Mouse (Mus musculus): ENCODE results near the gene Hyls1.
"Not testable (repeated sequence)": the region's sequence is repeated elsewhere in the genome, so short reads cannot be mapped to it uniquely, and the experiment has no call there.

The Hyls1 gene

DNA sequence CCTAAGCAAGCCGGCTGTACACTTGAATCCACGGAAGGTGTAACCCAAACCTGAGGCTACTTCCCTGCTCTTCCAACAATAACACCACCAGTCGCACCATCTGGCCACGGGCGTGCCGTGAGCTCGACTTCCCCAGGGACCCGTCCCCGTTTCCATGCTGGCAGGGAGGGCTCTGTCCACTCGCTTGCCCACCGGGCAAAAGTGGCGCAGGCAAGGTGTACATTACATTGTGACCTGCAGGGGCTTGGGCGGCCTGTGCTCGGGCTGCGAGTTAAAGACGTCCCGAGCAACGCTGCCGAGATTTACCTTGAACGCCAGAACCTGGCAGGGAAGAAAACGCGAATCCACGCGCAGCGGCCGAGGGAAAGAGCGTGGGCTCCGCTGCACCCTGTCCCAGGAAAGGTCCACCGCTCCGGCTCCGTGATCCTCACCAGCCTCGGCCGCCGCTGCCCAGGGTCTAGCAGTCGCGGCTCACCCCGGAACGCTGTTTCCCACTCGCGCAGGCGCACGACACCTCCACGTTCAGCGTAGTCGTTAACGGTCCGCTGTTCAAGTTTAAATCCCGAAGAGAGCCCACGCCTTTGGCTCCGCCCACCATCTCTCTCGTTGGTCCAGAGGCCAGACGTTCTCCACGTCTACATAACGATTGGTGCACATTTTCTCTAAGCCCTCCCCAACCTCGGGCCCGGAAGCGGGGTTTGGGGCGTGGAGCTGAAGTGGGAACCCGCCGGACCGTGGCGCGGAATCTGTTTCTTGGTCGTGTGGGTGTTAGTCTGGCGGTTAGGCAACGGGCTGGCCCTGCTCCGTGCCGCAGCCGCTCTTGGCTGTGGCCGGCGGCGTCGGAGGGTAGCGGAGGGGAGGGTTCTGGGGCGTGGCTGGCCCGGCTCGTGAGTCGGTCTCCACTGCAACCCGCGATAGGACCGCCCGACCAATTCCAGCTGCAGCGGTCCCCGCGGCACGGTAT is at the start of gene Hyls1, which contains the start of gene Pate2:
Hyls1 (minus strand) TSS at position 828 of the 964 bp plus-strand sequence.
Pate2 (plus strand) TSS at position 714 of the 964 bp plus-strand sequence.
- DNase-seq: peak; percentile 100

DNA sequence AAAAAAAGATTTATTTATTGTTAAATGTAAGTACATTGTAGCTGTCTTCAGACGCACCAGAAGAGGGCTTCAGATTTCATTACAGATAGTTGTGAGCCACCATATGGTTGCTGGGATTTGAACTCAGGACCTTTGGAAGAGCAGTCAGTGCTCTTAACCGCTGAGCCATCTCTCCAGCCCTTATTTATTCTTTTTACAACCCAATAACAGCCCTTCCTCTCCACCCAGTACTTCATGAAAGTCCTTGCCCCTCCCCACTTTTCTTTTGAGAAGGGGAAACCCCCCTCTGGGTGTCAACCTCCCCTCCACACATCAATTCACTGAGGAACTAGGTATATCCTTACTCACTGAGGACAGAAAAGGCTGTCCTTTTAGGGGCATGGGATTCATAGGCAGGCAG is 46.6 kb upstream of the Hyls1 start:
- DNase-seq: not testable (repeated sequence)

DNA sequence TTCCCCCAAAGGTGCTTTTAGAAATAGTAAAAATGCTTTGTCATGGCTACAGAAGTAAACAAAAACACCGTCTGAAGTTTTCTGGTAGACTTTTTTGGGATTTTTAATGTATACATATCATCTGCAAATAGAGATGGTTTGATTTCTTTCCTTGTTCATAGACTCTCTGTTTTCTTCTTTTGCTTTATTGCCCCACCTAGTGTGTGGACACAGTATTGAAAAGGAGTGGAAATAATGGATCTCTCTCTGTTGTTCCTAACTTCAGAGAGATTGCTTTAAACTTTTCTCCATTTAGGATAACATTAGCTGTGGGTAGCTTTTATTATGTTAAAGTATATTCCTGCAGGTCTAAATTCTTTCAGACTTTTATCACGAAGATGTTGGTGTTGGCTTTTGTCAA is 43.8 kb upstream of the Hyls1 start:
- DNase-seq: no peak

DNA sequence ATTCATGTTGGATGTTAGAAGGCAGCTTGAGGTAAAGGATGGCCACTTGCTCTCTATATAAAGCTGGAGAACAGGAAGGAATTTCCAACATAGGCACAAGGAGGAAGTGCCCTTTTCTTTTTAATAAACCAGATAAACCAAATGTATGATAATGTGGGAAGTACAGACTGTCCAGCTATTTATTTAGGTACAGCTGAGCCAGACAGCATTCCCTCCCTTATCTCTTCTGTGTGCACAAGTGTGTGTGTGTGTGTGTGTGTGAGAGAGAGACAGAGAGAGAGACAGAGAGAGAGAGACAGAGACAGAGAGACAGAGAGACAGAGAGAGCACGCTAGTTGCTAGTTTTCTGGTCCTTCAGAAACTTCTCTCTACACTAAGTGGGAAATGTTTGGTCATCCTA is 41.6 kb upstream of the Hyls1 start, which contains the start of gene Pate4:
Pate4 (minus strand) TSS at position 101 of the 400 bp plus-strand sequence.
- DNase-seq: no peak

DNA sequence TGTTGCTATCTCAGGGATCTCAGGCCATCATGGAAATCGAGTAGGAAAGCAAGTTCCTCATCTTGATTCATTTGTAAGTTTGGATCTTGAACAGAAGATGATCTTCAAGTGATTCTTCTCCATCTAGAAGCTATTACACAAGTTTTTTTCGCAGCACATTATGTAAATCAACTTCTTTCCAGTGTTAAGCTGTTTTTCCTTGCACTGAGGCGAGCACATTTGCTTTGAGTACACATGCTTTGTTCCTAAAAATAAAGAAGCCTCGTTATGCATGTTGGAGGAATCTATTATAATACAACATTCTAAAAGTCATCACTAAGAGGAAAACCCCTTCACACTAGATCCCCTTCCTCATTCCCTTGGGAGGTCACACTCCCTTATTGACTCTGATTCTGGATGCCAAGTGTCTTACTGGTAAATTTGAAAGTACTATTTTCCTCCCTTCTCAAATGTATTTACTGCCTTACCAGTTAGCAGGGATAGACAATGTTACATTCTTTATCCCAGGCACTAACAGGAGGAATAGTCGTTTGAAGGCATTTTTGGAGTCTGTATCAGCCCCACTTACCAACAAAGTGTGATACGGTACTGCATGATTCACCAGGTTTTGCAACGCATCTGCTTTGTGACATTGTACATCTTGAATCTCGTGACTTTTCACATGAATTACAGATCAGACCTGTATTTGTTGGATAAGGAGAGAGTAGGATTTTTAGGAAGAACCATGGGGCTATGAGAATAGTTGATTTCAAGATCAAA is 37.6 kb upstream of the Hyls1 start:
- no peak for DNase-seq

DNA sequence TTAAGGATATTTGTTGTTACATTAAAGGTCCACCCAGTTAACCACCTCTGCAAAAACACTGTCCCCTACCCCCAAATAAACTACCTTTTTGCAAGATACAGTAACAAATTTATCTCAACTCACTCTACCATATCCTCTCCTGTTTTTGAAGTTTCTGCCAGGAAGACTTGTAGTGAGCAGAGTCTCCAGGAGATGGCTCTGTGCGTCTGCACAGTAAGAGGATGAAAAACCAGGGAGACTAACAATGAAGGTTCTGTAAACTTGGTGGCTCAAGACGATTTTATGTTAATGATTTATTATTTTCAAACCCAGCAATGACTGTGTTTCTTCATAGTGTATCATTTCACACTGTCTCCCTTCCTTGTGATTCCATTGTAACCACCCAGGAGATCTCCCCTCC is 22.7 kb upstream of the Hyls1 start:
- no peak for DNase-seq

DNA sequence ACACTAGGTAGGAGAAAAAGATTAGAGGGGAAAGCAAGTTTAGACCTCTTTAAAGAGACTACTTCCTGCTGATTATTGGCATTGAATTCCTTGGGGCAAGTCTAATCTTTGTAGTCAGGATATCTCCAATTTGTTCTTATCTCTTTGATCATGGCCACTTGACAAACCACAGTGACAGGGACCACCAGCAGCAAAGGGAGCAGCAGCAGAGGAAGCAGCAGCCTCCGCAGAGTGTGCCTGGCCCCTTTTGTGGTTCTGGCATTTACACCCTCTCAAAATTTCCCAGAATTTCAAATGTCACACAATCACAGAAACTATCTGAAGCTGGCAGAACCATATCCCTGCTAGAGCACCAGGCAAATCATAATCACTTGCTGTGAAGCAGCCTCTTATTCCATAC is 17.5 kb upstream of the Hyls1 start:
- no peak for DNase-seq

DNA sequence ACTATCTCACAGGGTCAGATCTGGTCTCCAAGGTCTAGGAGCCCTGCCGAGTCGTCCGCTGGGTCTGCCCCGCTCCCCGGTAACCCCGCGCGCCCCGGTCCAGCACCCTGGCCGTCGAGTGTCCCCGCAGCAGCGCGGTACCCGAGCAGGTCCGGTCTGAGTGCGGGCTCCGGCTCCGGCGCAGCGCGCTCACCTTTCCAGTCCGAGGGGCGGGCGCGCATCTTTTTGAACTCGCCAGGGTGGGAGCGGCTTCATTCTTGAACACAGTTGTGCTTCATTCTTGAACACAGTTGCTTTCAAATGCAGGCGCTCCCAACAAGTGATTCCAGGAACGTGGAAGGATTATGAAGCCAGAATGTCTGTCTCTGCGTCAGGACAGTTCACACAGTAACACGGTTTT is 4.2 kb upstream of the Hyls1 start:
- DNase-seq: no peak

DNA sequence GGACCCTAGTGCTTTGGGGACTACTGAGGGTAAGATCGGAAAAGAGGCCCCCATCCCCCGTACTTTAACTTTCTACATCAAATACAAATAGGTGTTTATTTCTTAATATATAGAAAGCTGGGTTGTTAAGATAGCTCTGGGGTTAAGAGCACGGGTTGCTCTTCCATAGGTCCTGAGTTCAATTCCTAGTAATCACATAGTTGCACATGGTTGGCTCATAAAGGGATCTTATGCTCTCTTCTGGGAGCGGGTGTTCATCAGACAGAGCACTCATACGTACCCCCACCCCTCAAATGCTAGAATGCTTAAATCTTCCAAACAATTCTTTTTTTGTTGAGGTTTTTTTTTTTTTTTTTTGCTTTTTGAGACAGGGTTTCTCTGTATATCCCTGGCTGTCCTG is 465 bp upstream of the Hyls1 start:
- no peak for DNase-seq

DNA sequence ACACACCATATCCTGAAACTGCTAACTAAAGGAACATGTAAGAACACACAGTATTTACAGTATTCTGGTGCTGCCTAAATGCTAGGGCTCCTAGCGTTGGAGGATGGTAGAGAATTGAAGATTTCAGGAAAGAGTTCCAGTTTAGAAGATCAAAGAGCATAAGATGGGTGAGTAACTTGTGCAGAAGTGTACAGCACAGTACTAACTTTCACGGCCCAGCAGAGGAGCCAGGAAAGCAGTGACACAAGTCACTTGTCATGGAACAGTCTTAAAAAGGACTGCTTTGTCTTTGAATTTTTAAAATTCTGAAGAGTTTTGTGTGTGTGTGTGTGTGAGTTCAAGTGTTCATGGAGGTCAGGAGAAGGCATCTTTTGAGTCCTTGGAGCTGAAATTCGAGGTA is 2.2 kb downstream of the Hyls1 start:
- DNase-seq: peak; percentile 57

DNA sequence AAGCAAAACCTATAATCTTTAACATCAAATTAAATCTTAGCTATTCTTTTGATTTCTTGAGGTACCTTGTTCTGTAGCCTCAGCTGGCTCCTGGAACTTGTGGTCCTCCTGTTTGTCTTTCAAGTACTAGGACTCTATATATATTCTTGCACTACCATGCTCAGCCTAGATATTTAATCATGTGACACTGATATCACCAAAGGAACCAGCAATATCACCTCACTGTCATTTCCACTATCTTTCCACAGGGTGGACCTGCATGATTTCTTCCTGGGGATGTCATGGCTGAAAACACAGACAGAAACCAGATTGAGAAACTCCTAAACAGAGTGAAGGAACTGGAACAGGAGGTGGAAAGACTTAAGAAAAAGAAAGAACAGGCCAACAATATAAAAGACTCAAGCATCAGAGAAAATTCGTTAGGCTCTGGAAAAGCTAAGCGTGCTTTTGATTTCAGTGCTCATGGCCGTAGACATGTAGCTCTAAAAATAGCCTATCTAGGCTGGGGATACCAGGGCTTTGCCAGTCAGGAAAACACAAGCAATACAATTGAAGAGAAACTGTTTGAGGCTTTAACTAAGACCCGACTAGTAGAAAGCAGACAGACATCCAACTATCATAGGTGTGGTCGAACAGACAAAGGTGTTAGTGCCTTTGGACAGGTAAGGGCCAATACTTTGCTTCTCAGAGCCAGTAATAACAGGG is 5.5 kb downstream of the Hyls1 start:
- peak; percentile 52 for DNase-seq

DNA sequence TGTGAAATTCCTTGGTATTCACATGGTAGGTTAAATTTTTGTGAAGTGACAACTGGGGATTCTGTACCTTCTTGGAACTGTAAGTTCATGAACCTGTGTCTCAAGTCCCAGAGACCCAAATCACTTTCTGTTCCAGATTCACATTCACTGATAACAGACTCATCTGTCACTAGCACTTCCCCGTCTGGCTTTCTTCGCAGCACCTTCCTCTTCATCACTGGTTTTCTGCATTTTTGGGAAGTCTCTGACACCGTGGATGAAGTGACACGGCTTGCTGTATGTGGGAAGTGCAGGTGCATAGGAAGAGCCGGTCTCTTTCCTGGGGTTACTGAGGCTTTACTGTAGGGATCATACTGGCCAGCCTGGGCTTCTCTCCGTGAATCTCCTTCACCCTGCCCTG is 8.6 kb downstream of the Hyls1 start:
- DNase-seq: peak; percentile 71

DNA sequence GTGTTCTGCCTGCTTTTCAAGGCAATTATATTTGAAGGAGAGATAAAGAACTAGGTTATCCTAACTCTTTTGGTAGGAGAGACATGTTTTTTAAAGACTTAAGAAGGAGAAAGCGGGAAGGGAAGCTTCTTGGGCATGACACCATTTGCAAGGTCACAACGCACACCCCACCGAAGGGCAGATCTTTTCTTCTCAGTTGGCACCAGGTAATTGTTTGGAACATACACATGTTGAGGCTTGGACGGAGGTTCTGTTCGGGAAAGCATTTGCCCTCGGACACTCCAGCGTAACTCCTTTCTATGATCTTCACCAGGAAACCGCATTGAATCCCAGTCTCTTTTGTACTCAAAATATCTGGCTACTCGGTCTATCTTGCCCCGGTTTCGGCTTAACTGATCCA is 9.1 kb downstream of the Hyls1 start:
- DNase-seq: peak; percentile 58

DNA sequence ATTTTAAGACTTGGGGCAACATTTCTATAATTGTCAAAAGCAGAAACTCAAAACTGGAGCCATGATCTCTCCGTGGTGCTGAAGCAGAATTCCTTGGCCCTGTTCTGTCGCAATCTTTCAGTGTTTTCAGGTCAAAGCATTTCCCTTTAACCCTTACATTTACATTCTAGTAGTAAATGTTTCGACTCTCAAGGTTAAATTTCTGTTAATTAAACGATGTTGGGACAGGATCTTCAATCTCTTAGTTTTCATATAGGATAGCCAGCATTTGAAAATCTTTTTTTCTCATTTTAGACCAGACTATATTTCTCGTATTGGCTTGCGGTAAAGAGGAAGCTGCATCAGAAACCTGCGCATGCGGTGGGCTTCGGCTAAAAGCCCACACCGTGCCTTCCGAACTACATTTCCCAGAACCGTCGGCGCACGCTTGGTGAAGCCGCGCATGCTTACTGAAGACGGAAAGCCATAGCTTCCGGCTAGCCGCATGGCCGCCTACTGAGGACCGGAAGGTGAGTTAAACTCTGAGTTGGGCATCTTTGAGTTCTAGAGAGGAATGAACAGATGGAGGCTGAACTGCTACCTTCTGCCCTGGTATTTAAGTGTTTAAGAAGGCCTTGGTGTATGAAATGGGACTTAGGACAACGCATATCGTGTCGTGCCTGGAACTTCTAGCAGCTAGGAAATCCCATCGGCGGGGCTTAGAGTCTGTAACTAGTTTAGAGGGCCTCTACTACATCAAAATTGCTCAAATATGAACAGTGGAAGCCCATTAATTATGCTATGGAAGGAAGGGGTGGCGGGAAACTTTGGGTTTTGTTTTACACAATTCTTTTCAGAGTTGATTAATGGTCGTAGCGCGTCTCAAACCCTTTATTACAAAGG is 10.9 kb downstream of the Hyls1 start:
- DNase-seq: peak; percentile 97

DNA sequence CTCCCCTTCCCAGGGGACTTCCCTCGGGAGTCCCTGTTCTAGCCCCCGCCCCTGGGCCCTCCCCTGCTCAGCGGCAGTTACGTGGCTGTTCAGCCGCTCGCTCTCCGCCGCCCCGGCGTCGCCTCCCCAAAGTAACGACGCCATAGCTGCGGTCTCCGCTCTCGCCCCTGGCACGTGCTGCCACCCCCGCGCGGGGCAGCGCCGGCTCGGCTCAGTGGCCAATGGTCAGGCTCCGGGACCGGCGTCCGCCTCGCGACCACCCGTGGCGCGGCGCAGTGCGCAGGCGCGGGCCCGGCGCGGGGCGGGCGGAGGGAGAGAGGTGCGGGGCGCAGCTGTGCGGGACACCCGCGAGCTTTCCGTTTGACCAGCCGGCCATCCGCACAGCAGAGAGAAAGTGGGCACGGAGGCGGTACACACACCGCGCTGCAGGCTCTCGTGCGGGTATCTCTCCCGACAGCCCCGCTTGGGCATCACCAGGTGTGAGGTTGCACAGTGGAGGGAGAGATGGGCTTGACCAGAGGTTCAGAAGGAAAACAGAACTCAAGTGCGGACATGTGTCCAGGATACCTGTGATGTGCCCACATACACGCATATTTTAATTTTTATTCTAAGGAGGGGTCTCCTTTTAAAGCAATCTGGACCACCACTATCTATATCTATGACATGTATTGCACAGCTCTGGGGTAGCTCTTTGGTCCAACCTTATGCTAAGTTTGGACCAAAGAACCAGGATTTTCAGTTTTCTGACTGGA is 11.8 kb downstream of the Hyls1 start, which contains the start of the genes Ddx25 and Pus3:
Ddx25 (minus strand) TSS at position 272 of the 752 bp plus-strand sequence.
Pus3 (plus strand) TSS at position 339 of the 752 bp plus-strand sequence.
- no peak for DNase-seq

DNA sequence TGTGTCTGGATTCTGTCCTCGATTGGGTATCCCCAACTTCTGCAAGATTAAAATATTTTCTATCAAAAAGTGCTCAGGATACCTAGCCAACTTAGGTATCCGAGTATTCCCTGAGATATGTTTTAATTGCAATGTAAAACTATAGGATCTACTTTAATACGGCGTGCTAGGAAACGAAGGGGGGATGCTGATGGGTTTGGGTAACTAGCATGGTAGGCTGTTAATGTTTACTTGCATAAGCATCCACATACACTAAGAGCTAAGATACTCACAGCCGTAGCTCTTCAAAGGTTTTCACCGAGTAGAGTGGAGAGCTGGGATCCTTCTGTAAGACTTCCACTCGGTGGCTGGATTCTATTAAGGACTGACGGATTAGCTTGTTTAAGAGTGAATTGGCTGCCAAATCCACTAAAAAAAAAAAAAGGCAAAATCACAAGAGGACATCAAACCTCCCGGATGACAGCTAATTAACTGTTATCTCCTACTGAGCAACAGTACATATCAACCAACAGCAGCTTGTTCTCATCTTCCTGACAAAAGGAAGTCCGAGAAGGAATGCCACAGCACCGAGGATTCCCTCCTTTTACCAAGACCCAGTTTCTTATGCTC is 13.6 kb downstream of the Hyls1 start:
- peak; percentile 54 for DNase-seq

DNA sequence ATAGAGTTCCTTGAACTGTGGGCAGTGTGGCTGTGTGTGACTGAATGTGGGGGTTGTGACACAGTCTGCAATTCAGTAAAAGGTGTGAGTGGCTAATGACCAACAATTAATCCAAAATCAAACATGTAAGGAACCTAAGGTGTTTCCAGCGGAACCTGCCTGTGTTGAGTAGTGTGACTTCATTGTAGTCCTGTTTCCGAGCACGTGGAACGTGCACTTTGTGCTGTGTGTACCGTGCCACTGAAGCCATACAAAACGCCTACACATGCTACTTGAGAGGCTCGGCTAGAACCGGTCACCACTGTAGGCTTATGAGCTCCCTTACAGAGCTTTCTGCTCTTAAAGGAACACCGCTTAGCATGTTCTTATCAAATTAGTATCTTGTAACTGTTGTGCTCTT is 21.7 kb downstream of the Hyls1 start:
- DNase-seq: peak; percentile 55

DNA sequence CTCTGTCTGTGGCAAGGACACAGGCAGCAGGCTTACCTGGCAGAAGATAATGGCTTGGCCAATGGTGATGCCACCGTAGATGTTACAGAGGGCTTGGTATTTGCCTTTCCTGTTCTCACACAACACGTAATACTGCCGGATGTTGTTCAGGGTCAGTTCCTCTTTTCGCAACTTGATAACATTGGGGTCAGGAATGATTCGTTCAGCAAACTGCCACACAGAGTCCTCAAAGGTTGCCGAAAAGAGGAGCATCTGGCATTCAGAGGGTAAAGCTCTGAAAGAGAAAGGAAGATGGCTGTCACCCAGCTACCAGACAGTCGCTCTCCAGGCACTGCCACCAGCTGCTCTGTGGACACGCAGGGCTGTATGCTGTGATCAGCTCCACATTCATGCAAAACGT is 23.5 kb downstream of the Hyls1 start:
- DNase-seq: peak; percentile 89

DNA sequence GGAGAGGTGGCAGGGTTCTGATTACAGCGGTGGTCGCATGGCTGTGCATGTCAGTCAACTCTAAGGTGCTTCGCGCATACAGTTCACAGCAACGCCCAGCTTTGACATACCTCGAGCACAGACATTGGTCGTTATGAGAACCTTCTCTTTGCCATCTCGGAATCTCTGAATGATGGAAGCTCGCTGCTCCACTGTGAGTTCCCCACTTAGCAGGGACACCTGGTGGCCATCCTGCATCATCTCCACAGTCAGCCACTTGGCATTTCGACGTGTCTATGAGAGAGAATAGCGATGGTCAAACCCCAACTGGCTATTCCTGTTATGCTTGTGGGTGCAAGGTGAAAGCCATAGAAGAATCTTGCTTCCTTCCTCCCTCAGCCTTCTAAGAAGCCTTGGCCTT is 24.5 kb downstream of the Hyls1 start:
- peak; percentile 24 for DNase-seq

DNA sequence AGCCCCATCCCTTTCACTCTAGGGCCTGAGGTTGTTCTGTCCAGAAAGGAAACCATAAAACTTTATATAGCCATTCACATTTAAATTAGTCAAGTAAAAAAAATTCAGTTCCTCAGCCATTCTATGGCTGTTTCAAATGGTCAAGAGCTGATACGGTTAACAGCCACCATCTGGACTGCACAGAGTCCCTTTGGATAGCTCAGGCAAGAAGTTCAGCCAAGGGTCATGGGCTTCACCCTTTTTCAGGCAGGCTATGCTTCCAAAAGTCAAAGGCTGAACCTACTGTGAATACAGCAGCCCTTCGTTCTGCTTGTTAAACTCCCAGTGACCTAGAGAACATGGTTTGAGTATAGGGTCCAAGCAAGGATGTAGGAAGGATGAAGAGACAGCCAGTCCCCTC is 25.5 kb downstream of the Hyls1 start:
- DNase-seq: peak; percentile 94
